Mouse (Mus musculus) heart, embryonic 15.5 days (tissue): ENCODE measurements around the gene Hnrnpdl. TPM values are rescaled to one million over a fixed set of nuclear protein-coding genes. Genes with fewer than 3 reads are reported as not detected.

ENCODE experiments used
- ATAC-seq: fragments of 200-750 bp; cut with Nextera tagmentation; replicated peaks from 2 replicates; pipeline ENCODE4 v1.8.0; 2017; ENCODE audit warnings: low read depth, moderate TSS enrichment; ENCODE audit not compliant: insufficient number of reproducible peaks, insufficient read depth, low FRiP score
- H3K27ac ChIP-seq: fragments of 300-500 bp; sonication (generic); 2 replicates; pipeline ENCODE4 v1.5.1; 2015; ENCODE audit warnings: mild to moderate bottlenecking, inconsistent platforms
- H3K27me3 ChIP-seq: fragments of 300-500 bp; sonication (generic); 2 replicates; pipeline ENCODE4 v1.6.1; 2015; ENCODE audit warnings: inconsistent platforms
- H3K36me3 ChIP-seq: fragments of 300-500 bp; sonication (generic); 2 replicates; pipeline ENCODE4 v1.6.1; 2015; ENCODE audit warnings: mild to moderate bottlenecking, inconsistent platforms
- H3K4me1 ChIP-seq: fragments of 300-500 bp; sonication (generic); replicated peaks from 2 replicates; pipeline ENCODE4 v1.6.1; 2015; ENCODE audit warnings: inconsistent platforms
- H3K4me2 ChIP-seq: fragments of 300-500 bp; sonication (generic); 2 replicates; pipeline ENCODE4 v1.6.1; 2015; ENCODE audit warnings: inconsistent platforms, mild to moderate bottlenecking, moderate library complexity
- H3K4me3 ChIP-seq: fragments of 300-500 bp; sonication (generic); 2 replicates; pipeline ENCODE4 v1.5.1; 2015; ENCODE audit warnings: mild to moderate bottlenecking, inconsistent platforms
- H3K9ac ChIP-seq: fragments of 300-500 bp; sonication (generic); 2 replicates; pipeline ENCODE4 v1.6.1; 2015; ENCODE audit warnings: mild to moderate bottlenecking, inconsistent platforms
- H3K9me3 ChIP-seq: fragments of 300-500 bp; sonication (generic); replicated peaks from 2 replicates; pipeline ENCODE4 v1.6.1; 2016; ENCODE audit warnings: inconsistent platforms
- WGBS: fragments of 180-500 bp; shearing (Covaris S2); methylation state at CpG from one replicate; pipeline ENCODE4 v1.1.7; 2015; ENCODE audit warnings: mixed read lengths; 5-methylcytosine and 5-hydroxymethylcytosine counted together
- polyA plus RNA-seq: library from polyadenylated mRNA; unstranded; fragments of >200 nt; fragmentation: Nextera tagmentation; extraction: Ambion mirVana; gene quantifications from 2 replicates; pipeline ENCODE4 v1.2.1, GENCODE M21; 2015

The Hnrnpdl gene
- polyA plus RNA-seq, 1 experiment from 2014 or later, result 77.5 TPM

- ATAC-seq, result no peak
- Histone ChIP-seq H3K4me2 (no peak overlapping the region), H3K27me3 (no peaks in the 10 kb centered on the region), H3K4me3 (no peak overlapping the region), H3K4me1 (peaks cover 42% of the 10 kb centered on the region), H3K9ac (no peak overlapping the region), H3K27ac (no peak overlapping the region), H3K36me3 (no peaks in the 10 kb centered on the region), H3K9me3 (no peaks in the 10 kb centered on the region)
- 79% methylated on average over 3 of the region's 3 CpGs for whole genome bisulfite sequencing
Observed at GRCm38 (mm10) chr5:100046096-100046495, 6.6 kb upstream of the Hnrnpdl start.

DNA sequence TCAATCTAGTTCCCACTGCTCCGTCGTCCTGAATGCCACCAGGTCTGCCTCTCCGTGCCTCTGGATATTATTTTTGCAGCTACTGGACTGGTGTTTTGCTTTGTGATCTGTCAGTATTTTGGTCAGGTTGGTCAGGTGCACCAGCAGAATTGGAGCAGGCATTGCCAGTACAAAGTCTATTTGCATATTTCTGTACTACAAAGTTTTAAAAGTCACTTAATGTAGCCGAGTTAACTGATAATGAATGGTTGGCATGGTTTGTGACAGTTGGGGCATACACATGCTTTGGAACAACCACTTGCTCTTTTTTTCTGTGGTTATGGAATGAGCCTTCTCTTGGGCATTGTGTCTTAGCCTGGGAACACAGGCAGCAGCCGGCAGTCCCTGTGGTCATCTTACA lies 5.2 kb upstream of the Hnrnpdl start:
- Histone ChIP-seq H3K4me2 (no peak overlapping the region), H3K9me3 (no peaks in the 10 kb centered on the region), H3K4me1 (peaks cover 47% of the 10 kb centered on the region), H3K36me3 (no peaks in the 10 kb centered on the region), H3K27me3 (no peaks in the 10 kb centered on the region), H3K4me3 (no peak overlapping the region), H3K27ac (no peak overlapping the region), H3K9ac (no peak overlapping the region)
- ATAC-seq, result no peak
- WGBS, result 68% methylated on average over 5 of the region's 5 CpGs

- H3K27ac ChIP-seq, result no peak overlapping the region
- H3K4me1 ChIP-seq, result peaks cover 47% of the 10 kb centered on the region
- H3K27me3 ChIP-seq, result no peaks in the 10 kb centered on the region
- WGBS, result 80% methylated on average over 4 of the region's 4 CpGs
- no peak overlapping the region for H3K9ac ChIP-seq
- no peak overlapping the region for H3K4me3 ChIP-seq
- no peaks in the 10 kb centered on the region for H3K9me3 ChIP-seq
- no peak for ATAC-seq
- H3K36me3 ChIP-seq, result no peaks in the 10 kb centered on the region
- no peak overlapping the region for H3K4me2 ChIP-seq
Observed at GRCm38 (mm10) chr5:100044030-100044429, 4.6 kb upstream of the Hnrnpdl start.

GRCm38 (mm10) chr5:100043361-100043760 lies 3.9 kb upstream of the Hnrnpdl start:
- peaks cover 46% of the 10 kb centered on the region for H3K4me1 ChIP-seq
- H3K36me3 ChIP-seq, result no peaks in the 10 kb centered on the region
- no peak overlapping the region for H3K4me3 ChIP-seq
- no peak overlapping the region for H3K4me2 ChIP-seq
- H3K27me3 ChIP-seq, result no peaks in the 10 kb centered on the region
- H3K27ac ChIP-seq, result no peak overlapping the region
- ATAC-seq, result no peak
- H3K9me3 ChIP-seq, result no peaks in the 10 kb centered on the region
- 50% methylated on average over 5 of the region's 5 CpGs for WGBS
- H3K9ac ChIP-seq, result no peak overlapping the region

GRCm38 (mm10) chr5:100042467-100042866 lies 3.0 kb upstream of the Hnrnpdl start:
- Histone ChIP-seq H3K4me3 (no peak overlapping the region), H3K9ac (no peak overlapping the region), H3K27ac (no peak overlapping the region), H3K27me3 (no peaks in the 10 kb centered on the region), H3K9me3 (no peaks in the 10 kb centered on the region), H3K36me3 (no peaks in the 10 kb centered on the region), H3K4me2 (no peak overlapping the region), H3K4me1 (peaks cover 38% of the 10 kb centered on the region)
- no peak for ATAC-seq
- WGBS, result 91% methylated on average over 8 of the region's 8 CpGs

DNA sequence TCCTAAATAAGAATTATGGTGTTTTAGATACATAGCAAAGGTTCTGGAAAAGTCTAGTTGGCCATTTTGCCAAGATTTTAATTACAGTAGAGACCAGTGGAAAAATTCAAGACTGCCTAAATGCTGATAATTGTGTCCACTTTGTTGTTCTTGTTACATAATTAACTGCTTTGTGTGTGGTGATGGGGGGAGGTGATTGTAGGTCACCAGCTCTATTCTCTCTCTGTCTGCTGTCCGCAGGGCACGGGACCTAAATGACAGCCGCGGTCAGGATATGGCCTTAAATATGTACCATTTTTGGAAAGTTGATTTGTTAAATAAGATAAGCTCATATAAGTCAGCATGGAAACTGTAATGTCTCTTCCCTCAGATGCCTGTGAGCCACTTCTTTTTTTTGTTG lies 1.8 kb upstream of the Hnrnpdl start:
- peaks cover 39% of the 10 kb centered on the region for H3K4me1 ChIP-seq
- 73% methylated on average over 4 of the region's 4 CpGs for WGBS
- H3K27ac ChIP-seq, result no peak overlapping the region
- no peak overlapping the region for H3K9ac ChIP-seq
- no peak overlapping the region for H3K4me3 ChIP-seq
- no peaks in the 10 kb centered on the region for H3K27me3 ChIP-seq
- 0 out of 2 replicates have a peak, but pooled peaks cover 2% of the 10 kb centered on the region for H3K36me3 ChIP-seq
- no peak for ATAC-seq
- H3K4me2 ChIP-seq, result peak overlapping the region; percentile 83; the same call in 1 of the 2 replicates
- no peaks in the 10 kb centered on the region for H3K9me3 ChIP-seq

- H3K4me2 ChIP-seq, result peak overlapping the region; percentile 83
- WGBS, result under 1% methylated on average over 19 of the region's 19 CpGs
Observed at GRCm38 (mm10) chr5:100040281-100040784, 869 bp upstream of the Hnrnpdl start.

DNA sequence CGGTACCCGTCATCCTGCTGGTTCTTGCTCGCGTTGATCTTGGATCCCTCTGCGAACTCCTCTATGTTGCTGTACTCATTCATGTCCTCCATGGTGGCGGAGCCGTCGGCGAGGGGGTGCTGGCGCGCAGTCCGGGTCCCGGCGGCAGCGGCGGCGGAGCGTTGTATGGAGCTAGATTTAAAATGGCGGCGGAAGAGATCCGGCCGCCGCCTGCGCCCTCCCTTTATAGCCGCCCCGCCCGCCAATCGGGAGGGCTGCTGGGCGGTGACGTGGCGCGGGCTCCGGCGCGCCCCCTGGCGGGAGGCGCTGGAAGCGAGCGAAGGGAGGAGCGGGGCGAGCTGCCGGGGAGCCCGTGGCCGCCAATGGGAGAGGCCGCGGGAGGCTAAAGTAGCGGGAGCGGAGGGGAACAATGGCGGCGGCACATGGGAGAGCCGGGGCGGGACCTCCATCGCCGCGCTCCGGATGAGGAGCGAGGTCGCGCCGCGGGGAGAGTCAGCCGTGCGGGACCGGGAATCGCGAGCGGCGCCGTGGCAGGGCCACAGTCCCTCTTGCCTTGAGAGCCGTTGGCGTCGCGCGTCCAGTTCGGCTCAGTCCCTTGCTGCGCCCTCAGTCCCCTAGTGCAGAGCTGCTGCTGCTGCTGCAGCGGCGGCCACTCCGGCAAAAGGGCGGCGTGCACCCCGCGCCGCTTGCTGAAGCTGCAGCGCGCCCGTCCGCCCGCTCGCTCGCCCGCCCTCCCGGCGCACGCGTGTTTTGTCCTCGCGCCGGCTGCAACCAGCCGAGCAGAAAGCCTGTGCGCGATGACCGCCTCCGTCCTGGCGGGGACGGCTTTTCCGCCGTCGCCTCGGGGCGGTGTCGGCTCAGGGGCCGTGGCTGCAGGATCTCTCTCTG lies 506 bp downstream of the Hnrnpdl start:
- peaks cover 42% of the 10 kb centered on the region for H3K4me1 ChIP-seq
- peak; percentile 77 for ATAC-seq
- WGBS, result 0% methylated on average over 112 of the region's 113 CpGs

More at GRCm38 (mm10) chr5:100040281-100040784, 869 bp upstream of the Hnrnpdl start:
- Histone ChIP-seq H3K27me3 (no peaks in the 10 kb centered on the region), H3K9me3 (no peaks in the 10 kb centered on the region), H3K9ac (peak overlapping the region; percentile 95), H3K36me3 (peaks cover 6% of the 10 kb centered on the region; the same call in 1 of the 2 replicates), H3K4me3 (peak overlapping the region; percentile 76), H3K4me1 (peaks cover 43% of the 10 kb centered on the region), H3K27ac (peak overlapping the region; percentile 96)
- ATAC-seq, result no peak

DNA sequence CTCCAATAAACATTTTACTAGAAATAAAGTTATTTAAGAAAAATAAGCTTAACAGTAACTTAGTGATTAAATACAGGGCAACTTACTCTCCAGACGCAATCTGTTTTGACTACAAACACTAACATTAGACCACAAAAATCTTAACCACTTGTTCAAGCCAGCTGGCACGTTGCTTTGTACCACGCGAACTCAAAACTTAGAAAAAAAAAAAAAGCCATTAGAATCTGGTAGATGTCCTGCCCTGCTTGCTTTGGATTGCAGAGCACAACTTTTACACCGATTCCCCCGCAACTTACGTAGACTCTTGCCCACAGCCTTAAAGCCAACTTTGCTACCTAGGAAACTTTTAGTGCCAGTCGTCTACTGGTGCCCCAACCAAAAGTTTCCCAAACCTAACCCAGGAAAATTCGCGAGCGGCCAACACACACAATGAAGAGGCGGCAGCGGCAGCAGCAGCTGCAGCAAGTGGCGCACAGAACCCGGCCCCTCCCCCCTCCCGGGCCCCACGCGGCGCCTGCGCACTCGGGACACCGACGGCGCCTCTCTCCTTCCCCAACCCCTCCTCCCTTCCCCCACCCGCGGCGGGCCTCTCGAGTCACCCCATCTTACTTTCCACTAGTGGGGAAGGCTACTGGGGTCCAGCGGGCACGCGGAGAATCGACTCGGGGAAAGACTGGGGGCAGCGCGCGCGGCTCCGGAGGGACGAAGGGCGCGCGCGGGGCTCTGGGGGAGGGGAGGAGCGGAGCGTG lies 1.3 kb downstream of the Hnrnpdl start:
- Histone ChIP-seq H3K4me1 (peaks cover 36% of the 10 kb centered on the region), H3K9ac (peak overlapping the region; percentile 95), H3K9me3 (no peaks in the 10 kb centered on the region), H3K27ac (peak overlapping the region; percentile 96), H3K27me3 (no peaks in the 10 kb centered on the region), H3K4me2 (peak overlapping the region; percentile 88), H3K36me3 (peaks cover 22% of the 10 kb centered on the region), H3K4me3 (peak overlapping the region; percentile 76)
- 1% methylated on average over 41 of the region's 45 CpGs for WGBS
- ATAC-seq, result peak; percentile 38

More for the DNA sequence above, 506 bp downstream of the Hnrnpdl start:
- no peaks in the 10 kb centered on the region for H3K27me3 ChIP-seq
- peak overlapping the region; percentile 95 for H3K9ac ChIP-seq
- H3K4me3 ChIP-seq, result peak overlapping the region; percentile 76
- H3K27ac ChIP-seq, result peak overlapping the region; percentile 96
- H3K4me2 ChIP-seq, result peak overlapping the region; percentile 88
- H3K36me3 ChIP-seq, result peaks cover 18% of the 10 kb centered on the region
- no peaks in the 10 kb centered on the region for H3K9me3 ChIP-seq

DNA sequence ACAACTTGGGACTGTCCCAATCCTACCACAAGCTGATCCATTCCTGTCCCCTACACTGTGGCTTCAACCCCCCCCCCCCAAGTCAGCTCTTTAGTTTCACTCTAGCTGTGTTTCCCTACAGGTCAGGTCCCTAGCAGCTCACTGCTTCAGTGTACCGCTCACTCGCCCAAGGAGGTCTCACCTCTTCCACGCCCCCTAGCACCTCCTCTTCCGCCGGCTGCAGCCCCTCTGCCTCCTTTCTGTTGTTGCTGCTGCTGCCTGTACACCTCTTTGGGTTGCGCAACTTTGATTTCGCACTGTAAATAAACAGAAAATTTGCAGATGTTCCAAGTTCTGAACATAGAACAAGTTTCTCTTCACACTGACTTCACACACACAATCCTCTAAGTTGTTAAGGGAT lies 2.8 kb downstream of the Hnrnpdl start:
- Histone ChIP-seq H3K4me1 (peaks cover 44% of the 10 kb centered on the region), H3K9me3 (no peaks in the 10 kb centered on the region), H3K27ac (0 out of 2 replicates have a peak overlapping the region, but pooled peaks have one; percentile 3), H3K4me3 (peak overlapping the region; percentile 76), H3K36me3 (peaks cover 36% of the 10 kb centered on the region), H3K4me2 (peak overlapping the region; percentile 88), H3K9ac (peak overlapping the region; percentile 95), H3K27me3 (no peaks in the 10 kb centered on the region)
- no peak for ATAC-seq
- 9% methylated on average over 7 of the region's 7 CpGs for WGBS

DNA sequence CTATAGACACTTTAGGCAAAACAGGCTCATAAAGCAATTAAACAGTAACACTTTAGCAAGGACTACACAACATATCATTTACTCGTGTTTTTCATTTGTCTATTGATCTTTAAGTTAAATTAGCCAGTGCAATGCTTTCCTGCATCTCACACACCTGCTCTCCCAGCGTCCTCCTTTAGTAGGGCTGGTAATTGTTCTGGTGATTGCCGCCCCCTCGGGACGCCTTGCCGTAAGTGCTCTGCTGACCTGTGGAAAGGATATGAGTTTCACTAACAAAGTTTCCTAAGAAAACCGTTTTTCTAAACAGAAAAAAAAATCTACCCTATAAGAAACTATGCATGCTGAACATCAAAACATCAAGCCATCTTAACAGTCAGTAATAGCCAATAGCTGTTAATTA lies 3.5 kb downstream of the Hnrnpdl start:
- no peak overlapping the region for H3K4me3 ChIP-seq

More for the DNA sequence above, 3.5 kb downstream of the Hnrnpdl start:
- H3K9ac ChIP-seq, result no peak overlapping the region
- H3K36me3 ChIP-seq, result peaks cover 36% of the 10 kb centered on the region
- 55% methylated on average over 7 of the region's 7 CpGs for WGBS
- H3K27me3 ChIP-seq, result no peaks in the 10 kb centered on the region
- H3K27ac ChIP-seq, result no peak overlapping the region
- H3K9me3 ChIP-seq, result no peaks in the 10 kb centered on the region
- H3K4me1 ChIP-seq, result peaks cover 46% of the 10 kb centered on the region
- ATAC-seq, result no peak
- peak overlapping the region; percentile 88 for H3K4me2 ChIP-seq
